Mouse (Mus musculus) gonadal fat pad, adult 2 months (tissue): ENCODE results near the gene Tnk1. TPM values are rescaled to one million over a fixed set of nuclear protein-coding genes. Genes with fewer than 3 reads are reported as not detected.
A peak's percentile ranks its signal among the peaks of the same experiment; 100 is the strongest.
"Not testable (repeated sequence)": the region's sequence is repeated elsewhere in the genome, so short reads cannot be mapped to it uniquely, and the experiment has no call there.

Source experiments
- DNase-seq: peaks from one replicate; pipeline ENCODE4 v3.0.0-alpha.2; 2012; ENCODE audit warnings: low read depth
- polyA plus RNA-seq: library from polyadenylated mRNA; depleted of rRNA; stranded (reverse); fragments of >200 nt; gene quantifications from 2 replicates; pipeline ENCODE4 v1.2.3, GENCODE M21; 2012

Tnk1 gene
- polyA plus RNA-seq, 1 experiment, result 26.0 TPM

GRCm38 (mm10) chr11:69878952-69879351, 20.4 kb upstream of the Tnk1 start:
- no peak for DNase-seq

- no peak for DNase-seq
These were observed 19.9 kb upstream of the Tnk1 start for GRCm38 (mm10) chr11:69878399-69878798.

GRCm38 (mm10) chr11:69877878-69878277, 19.3 kb upstream of the Tnk1 start, which contains the start of gene Tmem95:
Gene Tmem95 (minus strand): TSS chr11:69878018.
- no peak for DNase-seq

GRCm38 (mm10) chr11:69876867-69877266, 18.3 kb upstream of the Tnk1 start:
- DNase-seq, result no peak

GRCm38 (mm10) chr11:69876186-69876585, 17.7 kb upstream of the Tnk1 start:
- DNase-seq, result no peak

- no peak for DNase-seq
These were observed 13.9 kb upstream of the Tnk1 start for GRCm38 (mm10) chr11:69872451-69872850.

GRCm38 (mm10) chr11:69871822-69872221, 13.3 kb upstream of the Tnk1 start:
- no peak for DNase-seq

GRCm38 (mm10) chr11:69870289-69871069, 11.9 kb upstream of the Tnk1 start:
- no peak for DNase-seq

- DNase-seq, result no peak
These were observed 8.8 kb upstream of the Tnk1 start for GRCm38 (mm10) chr11:69867335-69867734.

- no peak for DNase-seq
These were observed 7.0 kb upstream of the Tnk1 start for GRCm38 (mm10) chr11:69865561-69865960.

- DNase-seq, result no peak
These were observed 5.8 kb upstream of the Tnk1 start for GRCm38 (mm10) chr11:69864138-69864860.

GRCm38 (mm10) chr11:69863729-69864128, 5.2 kb upstream of the Tnk1 start:
- DNase-seq, result not testable (repeated sequence)

- DNase-seq, result no peak
These were observed 3.2 kb downstream of the Tnk1 start for GRCm38 (mm10) chr11:69855347-69855746.

GRCm38 (mm10) chr11:69854680-69855079, 3.9 kb downstream of the Tnk1 start:
- no peak for DNase-seq

GRCm38 (mm10) chr11:69853994-69854393, 4.5 kb downstream of the Tnk1 start:
- no peak for DNase-seq

- no peak for DNase-seq
These were observed 7.8 kb downstream of the Tnk1 start for GRCm38 (mm10) chr11:69850754-69851153.

GRCm38 (mm10) chr11:69849884-69850283, 8.6 kb downstream of the Tnk1 start:
- no peak for DNase-seq

- DNase-seq, result no peak
These were observed 9.4 kb downstream of the Tnk1 start for GRCm38 (mm10) chr11:69849128-69849527.

- DNase-seq, result no peak
These were observed 10.5 kb downstream of the Tnk1 start for GRCm38 (mm10) chr11:69848021-69848420.

- DNase-seq, result no peak
These were observed 11.5 kb downstream of the Tnk1 start for GRCm38 (mm10) chr11:69846738-69847688.

- DNase-seq, result peak; percentile 24
These were observed 12.3 kb downstream of the Tnk1 start, which contains the start of gene Plscr3 for GRCm38 (mm10) chr11:69846198-69846680. Gene Plscr3 (plus strand): TSS chr11:69846376.

- DNase-seq, result no peak
These were observed 19.8 kb downstream of the Tnk1 start for GRCm38 (mm10) chr11:69838714-69839104.
